Mouse (Mus musculus) layer of hippocampus, postnatal 36 days (tissue): Measurements from ENCODE around the gene Cmtm7. TPM values are rescaled to one million over a fixed set of nuclear protein-coding genes. Genes with fewer than 3 reads are reported as not detected.
"Not testable (repeated sequence)": the region's sequence is repeated elsewhere in the genome, so short reads cannot be mapped to it uniquely, and the experiment has no call there.

Experiments
- DNase-seq, 2 experiments: peaks; one replicate each; pipeline ENCODE4 v3.0.0; 2022
- total RNA-seq, 2 experiments: library from RNA; stranded (reverse); gene quantifications; 2 replicates each; pipeline ENCODE4 v1.2.3; 2021

The Cmtm7 gene
- total RNA-seq, 2 experiments from 2014 or later: 3.5 to 4.5 TPM

- no peak for DNase-seq
Measured at GRCm38 (mm10) chr9:114760353-114760752, 21.3 kb downstream of the Cmtm7 start.

GRCm38 (mm10) chr9:114759886-114760285 is 21.8 kb downstream of the Cmtm7 start:
- DNase-seq: no peak

- DNase-seq: no peak
Measured at GRCm38 (mm10) chr9:114758801-114759200, 22.9 kb downstream of the Cmtm7 start.

GRCm38 (mm10) chr9:114758272-114758671 is 23.4 kb downstream of the Cmtm7 start:
- no peak for DNase-seq

- DNase-seq: peak; percentile 88 to 89
Measured at GRCm38 (mm10) chr9:114752863-114753484, 28.7 kb downstream of the Cmtm7 start.

GRCm38 (mm10) chr9:114752311-114752710 is 29.3 kb downstream of the Cmtm7 start:
- DNase-seq: no peak

- DNase-seq: no peak
Measured at GRCm38 (mm10) chr9:114751582-114751981, 30.1 kb downstream of the Cmtm7 start.

GRCm38 (mm10) chr9:114747466-114747865 is 34.2 kb downstream of the Cmtm7 start:
- no peak for DNase-seq

- no peak for DNase-seq
Measured at GRCm38 (mm10) chr9:114747012-114747411, 34.6 kb downstream of the Cmtm7 start.

- no peak for DNase-seq
Measured at GRCm38 (mm10) chr9:114745654-114746053, 36.0 kb downstream of the Cmtm7 start.

GRCm38 (mm10) chr9:114745163-114745562 is 36.5 kb downstream of the Cmtm7 start:
- DNase-seq: no peak

- no peak for DNase-seq
Measured at GRCm38 (mm10) chr9:114742731-114743130, 38.9 kb downstream of the Cmtm7 start.

GRCm38 (mm10) chr9:114740336-114740735 is 41.3 kb downstream of the Cmtm7 start:
- no peak for DNase-seq

GRCm38 (mm10) chr9:114736442-114736841 is 45.2 kb downstream of the Cmtm7 start:
- DNase-seq: no peak

- DNase-seq: no peak
Measured at GRCm38 (mm10) chr9:114733238-114733637, 48.4 kb downstream of the Cmtm7 start.

GRCm38 (mm10) chr9:114731871-114732682 is 49.6 kb downstream of the Cmtm7 start:
- no peak for DNase-seq

GRCm38 (mm10) chr9:114731011-114731755 is 50.5 kb downstream of the Cmtm7 start, which contains the start of gene Cmtm6:
Cmtm6 (plus strand) TSS chr9:114731116.
- peak; percentile 95 for DNase-seq

- DNase-seq: no peak
Measured at GRCm38 (mm10) chr9:114729911-114730805, 51.5 kb downstream of the Cmtm7 start.

- DNase-seq: not testable (repeated sequence)
Measured at GRCm38 (mm10) chr9:114728432-114728831, 53.2 kb downstream of the Cmtm7 start.

- DNase-seq: no peak
Measured at GRCm38 (mm10) chr9:114727315-114727714, 54.3 kb downstream of the Cmtm7 start.

GRCm38 (mm10) chr9:114716677-114717331 is 64.9 kb downstream of the Cmtm7 start:
- no peak for DNase-seq
